Mouse (Mus musculus) central nervous system, embryonic 14 days (tissue): ENCODE results near the gene Gfi1. TPM values are rescaled to one million over a fixed set of nuclear protein-coding genes. Genes with fewer than 3 reads are reported as not detected.

Experiments used
- polyA plus RNA-seq: library from polyadenylated mRNA; depleted of rRNA; stranded (reverse); fragments of >200 nt; gene quantifications from 2 replicates; pipeline ENCODE4 v1.2.3, GENCODE M21; 2012; rRNA removed

Gfi1 gene
- 0.16 and 0.33 TPM in 2 replicates for polyA plus RNA-seq

GRCm38 (mm10) chr5:107725435-107726261 lies at the start of gene Gfi1:
Gfi1 (minus strand) TSS chr5:107726036.

Other genes starting within 250 kb of the Gfi1 start
- 0.21 TPM in 2 replicates for gene Gm42669, start 218.4 kb downstream of the Gfi1 start, polyA plus RNA-seq
- 0.06 and 0.09 TPM in 2 replicates for gene 1700028K03Rik, start 191.3 kb downstream of the Gfi1 start, polyA plus RNA-seq
- 12.2 and 12.5 TPM in 2 replicates for gene Rpap2, start 128.7 kb downstream of the Gfi1 start, polyA plus RNA-seq
- 19.7 and 20.6 TPM in 2 replicates for gene Glmn, start 128.1 kb downstream of the Gfi1 start, polyA plus RNA-seq
- not detected in 2 replicates for gene Ube2d2b, start 104.1 kb upstream of the Gfi1 start, polyA plus RNA-seq
- gene Evi5, start 149.1 kb upstream of the Gfi1 start, polyA plus RNA-seq = 29.7 and 30.5 TPM in 2 replicates
- gene Rpl5, start 174.5 kb upstream of the Gfi1 start, polyA plus RNA-seq = 213 and 299 TPM in 2 replicates